Mouse (Mus musculus): ENCODE results near the gene Atp2a2.

Atp2a2 gene

DNA sequence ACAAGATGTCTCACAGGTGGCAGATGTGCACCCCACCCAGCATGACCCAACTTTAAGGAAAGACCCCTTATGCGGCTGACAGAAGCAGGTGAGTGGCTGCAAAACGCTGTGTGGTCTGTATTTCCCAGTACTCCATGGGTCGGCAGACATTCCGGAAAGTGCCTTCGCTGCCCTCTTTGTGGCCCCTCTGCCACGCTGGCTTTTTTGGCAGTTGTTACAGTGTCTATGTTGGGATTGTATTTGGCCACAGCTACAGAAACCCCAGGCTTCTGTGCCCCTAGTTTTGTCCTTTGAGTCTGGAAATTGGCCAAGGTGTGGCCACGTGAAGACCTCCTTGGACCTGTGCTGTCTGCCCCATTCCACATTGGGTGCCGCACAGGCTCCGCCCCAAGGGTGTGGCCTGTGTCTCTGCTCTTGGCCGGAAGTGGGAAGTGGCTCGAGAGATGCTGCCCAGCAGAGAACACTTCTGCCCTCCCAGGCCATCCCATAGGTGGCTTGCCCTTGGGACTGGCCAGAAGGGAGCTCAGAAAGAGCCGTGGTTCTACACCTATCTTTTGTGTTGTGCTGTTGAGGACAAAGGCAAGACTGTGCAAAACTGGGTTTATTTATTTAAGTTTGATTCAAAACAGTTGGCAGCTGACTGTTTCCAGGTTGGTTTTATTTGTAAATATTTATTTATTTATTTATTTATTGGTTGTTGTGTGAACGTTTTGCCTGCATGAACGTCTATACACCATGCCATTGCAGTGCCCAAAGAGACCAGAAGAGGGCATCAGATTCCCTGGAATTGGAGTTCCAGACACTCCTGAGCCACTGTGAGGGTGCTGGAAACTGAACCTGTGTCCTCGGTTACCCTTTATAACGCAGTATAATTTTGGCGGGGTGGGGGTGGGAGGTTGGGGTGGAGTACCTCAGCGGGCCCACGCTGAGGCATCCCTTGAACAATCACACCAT lies 92.1 kb downstream of the Atp2a2 start:
- Histone ChIP-seq H3K36me3 (ENCODE audit: control insufficient read depth, insufficient read depth, low read length, poor library complexity, severe bottlenecking) (peaks cover 15% of the 10 kb centered on the region), H3K27me3 (ENCODE audit: control insufficient read depth, insufficient read depth, low read length, poor library complexity, severe bottlenecking) (no peaks in the 10 kb centered on the region)
- DNase-seq (ENCODE audit: low read depth, low spot score), result no peak

DNA sequence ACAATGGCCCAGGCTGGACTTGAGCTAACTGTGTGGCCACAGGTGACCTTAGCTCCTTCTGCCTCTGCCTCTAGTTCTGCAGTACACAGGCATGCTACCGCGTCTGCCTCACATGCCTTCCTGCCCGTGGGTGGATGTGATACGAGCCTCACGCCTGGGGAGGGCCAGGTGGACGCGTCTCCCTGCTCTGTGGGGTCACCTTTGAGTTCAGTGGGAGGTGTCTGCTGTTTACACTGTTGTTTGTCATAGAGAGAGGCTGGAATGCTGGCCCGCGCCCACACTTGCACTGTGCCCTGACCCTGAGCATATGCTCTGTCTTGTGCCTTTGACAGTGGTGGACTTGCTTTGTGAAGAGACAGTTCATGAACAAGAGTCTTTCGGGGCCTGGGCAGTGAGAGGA lies 96.5 kb downstream of the Atp2a2 start:
- H3K27me3 ChIP-seq (ENCODE audit: control insufficient read depth, insufficient read depth, low read length, poor library complexity, severe bottlenecking), result no peaks in the 10 kb centered on the region
- no peak for DNase-seq (ENCODE audit: low read depth, low spot score)
- peaks cover 26% of the 10 kb centered on the region for H3K36me3 ChIP-seq (ENCODE audit: control insufficient read depth, insufficient read depth, low read length, poor library complexity, severe bottlenecking)

Measured in splenic B cell, adult 2 months (primary cell).